Mouse (Mus musculus) cerebellum, adult 2 months (tissue): ENCODE measurements around the gene Man1b1.

Experiments used
- CTCF ChIP-seq: fragments of 200-500 bp; IDR thresholded peaks from 2 replicates; pipeline ENCODE4 v1.5.1; 2011; ENCODE audit warnings: low read depth, mild to moderate bottlenecking, control low read depth, low read length, moderate library complexity, borderline replicate concordance; ENCODE audit not compliant: insufficient read depth
- POLR2A ChIP-seq: fragments of 200-500 bp; IDR thresholded peaks from 2 replicates; pipeline ENCODE4 v1.6.1; 2011; ENCODE audit warnings: low read length, control low read depth, borderline replicate concordance; ENCODE audit not compliant: insufficient read depth

DNA sequence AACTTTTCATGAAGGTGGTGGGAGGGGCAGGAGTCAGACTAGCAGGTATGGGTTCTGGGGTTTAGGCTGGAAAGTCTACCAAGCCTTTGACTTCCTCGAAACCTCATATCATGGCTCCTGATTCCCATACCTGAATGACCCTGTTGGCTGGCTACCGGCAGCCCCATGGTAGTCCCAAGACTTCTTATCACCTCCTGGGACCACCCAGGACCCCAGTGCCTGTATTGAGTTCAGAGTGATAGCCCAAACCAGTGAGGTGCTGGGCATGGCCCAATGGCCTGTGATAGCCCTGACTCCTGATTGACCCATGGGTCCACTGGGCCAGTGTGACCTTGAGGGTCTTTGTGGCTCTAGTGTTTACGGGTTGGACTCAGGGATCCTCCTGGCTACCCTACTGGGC, 18.6 kb downstream of the Man1b1 start:
- TF ChIP-seq CTCF: no peak
- TF ChIP-seq POLR2A: no peak
